Mouse (Mus musculus): ENCODE measurements around the gene Prdm10.

DNA sequence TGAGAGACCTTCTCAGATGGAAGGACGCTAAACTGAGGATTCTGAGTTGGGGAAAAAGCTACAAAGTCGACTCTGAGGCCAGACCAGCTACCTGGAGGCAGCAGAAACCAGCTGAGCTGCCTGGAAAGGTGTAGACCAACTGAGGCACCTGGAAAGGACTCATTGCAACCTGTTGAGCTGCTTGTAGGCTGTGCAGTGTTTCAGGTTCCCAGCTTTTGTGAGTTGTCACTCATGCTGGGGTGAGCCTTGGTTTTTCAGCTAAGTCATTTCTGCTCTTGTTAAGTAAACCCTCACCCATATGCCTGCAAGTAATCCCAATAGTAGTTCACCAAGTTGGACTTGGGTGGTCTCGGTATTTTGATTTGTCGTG lies 105.1 kb downstream of the Prdm10 start:
- TF ChIP-seq CTCF (IDR thresholded peaks at IDR 0.05; ENCODE audit: extremely low read depth, insufficient read length, insufficient replicate concordance, low read depth, low read length) (no peak), POLR2A (IDR thresholded peaks at IDR 0.05; ENCODE audit: low read depth, low read length) (no peak)

All from small intestine, adult 2 months (tissue).